Mouse (Mus musculus): ENCODE data around the gene Ctu2.
A peak's percentile ranks its signal among the peaks of the same experiment; 100 is the strongest.

Gene Ctu2

GRCm38 (mm10) chr8:122445203-122445602 lies 30.7 kb upstream of the Ctu2 start:
- DNase-seq (ENCODE audit: low spot score in 2 of 2): no peak

- DNase-seq (ENCODE audit: low spot score in 2 of 2): peak; percentile 74 to 80
Measured at GRCm38 (mm10) chr8:122451161-122451703, 24.7 kb upstream of the Ctu2 start.

- peak; percentile 47 to 50 for DNase-seq (ENCODE audit: low spot score in 2 of 2)
Measured at GRCm38 (mm10) chr8:122452154-122452553, 23.8 kb upstream of the Ctu2 start.

GRCm38 (mm10) chr8:122454409-122454808 lies 21.5 kb upstream of the Ctu2 start:
- no peak for DNase-seq (ENCODE audit: low spot score in 2 of 2)

GRCm38 (mm10) chr8:122457171-122457570 lies 18.8 kb upstream of the Ctu2 start:
- no peak for DNase-seq (ENCODE audit: low spot score in 2 of 2)

GRCm38 (mm10) chr8:122459218-122459900 lies 16.6 kb upstream of the Ctu2 start:
- no peak for DNase-seq (ENCODE audit: low spot score in 2 of 2)

- DNase-seq (ENCODE audit: low spot score in 2 of 2): no peak
Measured at GRCm38 (mm10) chr8:122459990-122460389, 16.0 kb upstream of the Ctu2 start.

GRCm38 (mm10) chr8:122460524-122461472 lies 15.1 kb upstream of the Ctu2 start, which contains the start of gene Snai3:
Gene Snai3, minus strand, starts transcription at chr8:122460733.
- peak in 1 of 2 experiments; percentile 38 for DNase-seq (ENCODE audit: low spot score in 2 of 2)

GRCm38 (mm10) chr8:122461473-122462148 lies 14.3 kb upstream of the Ctu2 start:
- no peak for DNase-seq (ENCODE audit: low spot score in 2 of 2)

- DNase-seq (ENCODE audit: low spot score in 2 of 2): no peak
Measured at GRCm38 (mm10) chr8:122462510-122462909, 13.4 kb upstream of the Ctu2 start.

- DNase-seq (ENCODE audit: low spot score in 2 of 2): no peak
Measured at GRCm38 (mm10) chr8:122463651-122464640, 12.0 kb upstream of the Ctu2 start.

- no peak for DNase-seq (ENCODE audit: low spot score in 2 of 2)
Measured at GRCm38 (mm10) chr8:122464985-122465384, 11.0 kb upstream of the Ctu2 start.

- no peak for DNase-seq (ENCODE audit: low spot score in 2 of 2)
Measured at GRCm38 (mm10) chr8:122467816-122468215, 8.1 kb upstream of the Ctu2 start.

- no peak for DNase-seq (ENCODE audit: low spot score in 2 of 2)
Measured at GRCm38 (mm10) chr8:122469407-122469806, 6.5 kb upstream of the Ctu2 start.

- DNase-seq (ENCODE audit: low spot score in 2 of 2): no peak
Measured at GRCm38 (mm10) chr8:122469965-122470364, 6.0 kb upstream of the Ctu2 start.

- no peak for DNase-seq (ENCODE audit: low spot score in 2 of 2)
Measured at GRCm38 (mm10) chr8:122470691-122471090, 5.3 kb upstream of the Ctu2 start.

- no peak for DNase-seq (ENCODE audit: low spot score in 2 of 2)
Measured at GRCm38 (mm10) chr8:122473911-122474421, 2.0 kb upstream of the Ctu2 start.

- DNase-seq (ENCODE audit: low spot score in 2 of 2): peak; percentile 47 to 65
Measured at GRCm38 (mm10) chr8:122474951-122475560, 887 bp upstream of the Ctu2 start.

GRCm38 (mm10) chr8:122482448-122482847 lies 6.5 kb downstream of the Ctu2 start:
- no peak for DNase-seq (ENCODE audit: low spot score in 2 of 2)

- DNase-seq (ENCODE audit: low spot score in 2 of 2): no peak
Measured at GRCm38 (mm10) chr8:122483877-122484276, 7.9 kb downstream of the Ctu2 start.
